Mouse (Mus musculus) CD4-positive, CD25-positive, alpha-beta regulatory T cell, adult 4 months (primary cell): ENCODE results near the gene Tspan17. TPM values are rescaled to one million over a fixed set of nuclear protein-coding genes. Genes with fewer than 3 reads are reported as not detected.
A peak's percentile ranks its signal among the peaks of the same experiment; 100 is the strongest.
"Not testable (repeated sequence)": the region's sequence is repeated elsewhere in the genome, so short reads cannot be mapped to it uniquely, and the experiment has no call there.

Source experiments
- ATAC-seq: one replicate; pipeline ENCODE4 v1.8.0; 2017
- polyA plus RNA-seq, 2 experiments: library from polyadenylated mRNA; unstranded; fragments of 100-300 nt; shearing (Covaris generic); gene quantifications; one replicate each; pipeline ENCODE4 v1.2.1; 2017

The Tspan17 gene
- polyA plus RNA-seq, 2 experiments from 2014 or later = 2.1 to 2.7 TPM

GRCm38 (mm10) chr13:54765281-54766191 lies 23.6 kb upstream of the Tspan17 start:
- ATAC-seq = no peak

GRCm38 (mm10) chr13:54766192-54766768 lies 22.9 kb upstream of the Tspan17 start, which contains the start of gene Sncb:
Gene Sncb (minus strand): TSS chr13:54766595.
- ATAC-seq = peak; percentile 74

DNA sequence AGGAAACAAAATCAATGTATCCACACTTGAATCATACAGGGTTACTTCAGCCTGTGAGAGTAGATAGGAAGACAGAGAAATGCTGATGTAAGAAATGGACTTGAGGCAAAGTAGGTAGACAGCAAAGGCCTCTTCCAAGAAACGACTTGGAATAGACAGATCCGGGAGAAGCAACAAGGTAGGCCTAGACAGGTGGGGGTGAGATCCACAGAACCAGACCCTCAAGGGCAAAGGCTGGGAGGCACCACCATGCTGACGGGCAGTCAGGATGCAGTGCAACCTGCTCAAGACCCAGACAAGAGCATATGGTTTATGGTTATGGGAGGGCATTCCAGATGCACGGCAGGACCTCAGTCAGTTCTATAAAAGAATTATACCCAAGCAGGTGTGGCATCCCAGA lies 22.2 kb upstream of the Tspan17 start:
- ATAC-seq = no peak

GRCm38 (mm10) chr13:54780592-54780991 lies 8.6 kb upstream of the Tspan17 start:
- no peak for ATAC-seq

DNA sequence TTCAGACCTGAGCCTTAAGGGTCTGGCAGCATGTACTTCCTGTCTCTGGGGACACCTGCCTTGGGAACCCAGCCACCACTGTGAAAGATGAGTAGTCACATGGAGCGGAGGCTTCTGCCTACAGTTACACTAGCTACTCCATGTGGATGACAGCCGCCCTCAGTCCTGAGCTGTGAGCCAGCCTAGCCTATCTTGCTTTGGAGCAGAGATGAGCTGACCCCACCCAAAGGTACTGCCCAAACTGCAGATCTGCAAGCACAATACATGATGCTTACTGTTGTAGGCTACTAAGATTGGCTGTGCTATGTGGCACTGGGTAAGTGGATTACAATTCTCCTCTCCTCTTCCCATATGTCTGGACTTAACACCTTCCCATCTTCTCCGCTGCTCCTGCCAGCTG lies 8.1 kb upstream of the Tspan17 start:
- no peak for ATAC-seq

- ATAC-seq = no peak
Measured at GRCm38 (mm10) chr13:54783235-54783634, 5.9 kb upstream of the Tspan17 start.

- ATAC-seq = no peak
Measured at GRCm38 (mm10) chr13:54783698-54784097, 5.5 kb upstream of the Tspan17 start, which contains the start of gene Eif4e1b. Gene Eif4e1b (plus strand): TSS chr13:54783998.

DNA sequence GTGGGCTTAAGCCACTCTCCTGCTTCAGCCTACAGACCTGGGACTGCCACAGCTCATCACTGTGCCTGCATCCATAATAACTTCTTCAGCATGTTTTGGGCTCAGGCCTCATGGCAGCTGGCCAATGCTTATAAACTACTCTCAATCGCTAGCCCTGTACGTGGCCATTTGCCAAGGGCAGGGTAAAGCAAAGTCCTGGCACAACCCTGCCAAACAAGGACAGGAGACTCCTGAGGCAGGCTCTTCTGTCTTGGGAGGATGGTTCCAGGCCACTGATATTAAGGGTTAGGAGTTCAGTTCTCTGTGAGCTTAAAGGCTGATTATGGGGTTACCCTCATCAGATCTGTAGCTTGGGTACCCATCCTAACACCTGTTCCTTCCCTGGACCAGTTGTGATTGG lies 1.6 kb upstream of the Tspan17 start:
- not testable (repeated sequence) for ATAC-seq

- ATAC-seq = peak; percentile 12
Measured at GRCm38 (mm10) chr13:54789561-54790397, 602 bp downstream of the Tspan17 start.

DNA sequence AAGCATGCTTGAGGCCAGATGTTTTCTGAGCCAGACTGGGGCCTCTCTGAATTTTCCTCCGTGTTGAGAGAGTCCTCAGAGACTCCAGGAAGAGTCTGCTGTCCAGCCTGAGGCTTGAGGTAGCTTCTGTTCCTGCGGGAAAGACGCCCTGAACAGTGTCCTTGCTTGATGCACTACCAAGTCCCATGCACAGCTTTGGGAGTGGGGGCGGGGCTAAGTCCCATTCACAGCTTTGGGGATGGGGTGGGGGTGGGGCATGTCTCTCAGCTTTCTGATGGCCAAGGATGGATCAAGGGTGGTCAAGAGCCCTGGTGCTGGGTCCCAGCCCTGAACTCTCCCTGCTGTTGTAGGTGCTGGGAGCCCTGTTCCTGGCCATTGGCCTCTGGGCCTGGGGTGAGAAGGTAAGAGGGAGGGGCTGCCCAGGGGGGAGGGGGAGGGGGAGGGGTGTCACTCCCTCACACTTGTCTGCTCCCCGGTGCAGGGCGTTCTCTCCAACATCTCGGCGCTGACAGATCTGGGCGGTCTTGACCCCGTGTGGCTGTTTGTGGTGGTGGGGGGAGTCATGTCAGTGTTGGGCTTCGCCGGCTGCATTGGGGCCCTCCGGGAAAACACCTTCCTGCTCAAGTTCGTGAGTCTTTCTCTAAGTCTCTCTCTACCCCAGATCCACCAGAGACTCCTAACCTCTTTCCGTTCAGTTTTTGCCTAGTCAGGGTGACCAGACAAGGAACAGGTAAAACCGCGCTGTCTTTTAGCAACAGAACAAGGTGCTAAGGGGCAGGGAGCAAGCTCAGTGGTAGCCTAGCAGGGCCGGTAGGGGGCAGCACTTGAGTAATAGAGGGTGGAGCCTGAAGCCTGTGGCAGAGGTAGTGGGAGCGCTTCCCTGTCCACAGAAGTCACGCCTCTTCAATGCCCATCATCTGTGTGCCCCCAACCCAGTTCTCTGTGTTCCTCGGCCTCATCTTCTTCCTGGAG lies 3.4 kb downstream of the Tspan17 start:
- ATAC-seq = no peak

- ATAC-seq = no peak
Measured at GRCm38 (mm10) chr13:54794002-54794577, 4.9 kb downstream of the Tspan17 start.

DNA sequence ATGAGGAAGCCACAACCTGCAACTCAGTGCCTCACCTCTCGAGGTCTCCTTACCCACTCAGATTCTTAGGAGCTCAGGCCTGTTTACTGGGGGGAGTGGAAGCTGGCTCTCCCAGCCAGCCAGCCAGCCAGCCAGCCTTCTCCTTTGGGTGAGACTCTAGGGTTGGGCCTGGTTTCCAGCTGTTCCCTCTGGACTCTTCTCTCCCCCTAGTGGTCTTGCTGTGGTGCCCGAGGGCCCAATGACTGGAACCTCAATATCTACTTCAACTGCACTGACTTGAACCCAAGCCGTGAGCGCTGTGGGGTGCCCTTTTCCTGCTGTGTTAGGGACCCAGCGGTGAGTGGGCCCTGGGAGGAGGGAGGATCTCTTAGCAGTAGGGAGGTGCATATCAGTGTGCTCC lies 5.7 kb downstream of the Tspan17 start:
- ATAC-seq = no peak

DNA sequence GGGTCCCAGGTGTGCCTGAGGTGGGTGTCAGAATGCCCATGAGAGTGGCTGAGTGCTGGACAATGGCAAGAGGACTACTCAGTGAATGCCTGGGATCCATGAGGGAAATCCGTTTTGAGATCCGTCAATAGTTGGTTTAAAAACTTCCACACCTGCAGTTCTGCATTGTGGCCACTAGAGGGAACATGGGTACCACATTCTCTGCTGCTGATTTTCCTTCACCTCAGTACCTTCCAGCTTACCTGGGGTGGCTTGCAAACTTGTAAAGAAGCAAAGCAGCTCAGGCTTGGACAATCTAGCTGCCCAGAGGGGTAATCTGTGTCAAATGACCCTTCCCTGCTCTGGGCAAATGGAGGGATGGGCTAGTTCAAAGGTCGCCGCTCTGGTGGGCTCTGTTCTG lies 8.2 kb downstream of the Tspan17 start:
- peak; percentile 37 for ATAC-seq

DNA sequence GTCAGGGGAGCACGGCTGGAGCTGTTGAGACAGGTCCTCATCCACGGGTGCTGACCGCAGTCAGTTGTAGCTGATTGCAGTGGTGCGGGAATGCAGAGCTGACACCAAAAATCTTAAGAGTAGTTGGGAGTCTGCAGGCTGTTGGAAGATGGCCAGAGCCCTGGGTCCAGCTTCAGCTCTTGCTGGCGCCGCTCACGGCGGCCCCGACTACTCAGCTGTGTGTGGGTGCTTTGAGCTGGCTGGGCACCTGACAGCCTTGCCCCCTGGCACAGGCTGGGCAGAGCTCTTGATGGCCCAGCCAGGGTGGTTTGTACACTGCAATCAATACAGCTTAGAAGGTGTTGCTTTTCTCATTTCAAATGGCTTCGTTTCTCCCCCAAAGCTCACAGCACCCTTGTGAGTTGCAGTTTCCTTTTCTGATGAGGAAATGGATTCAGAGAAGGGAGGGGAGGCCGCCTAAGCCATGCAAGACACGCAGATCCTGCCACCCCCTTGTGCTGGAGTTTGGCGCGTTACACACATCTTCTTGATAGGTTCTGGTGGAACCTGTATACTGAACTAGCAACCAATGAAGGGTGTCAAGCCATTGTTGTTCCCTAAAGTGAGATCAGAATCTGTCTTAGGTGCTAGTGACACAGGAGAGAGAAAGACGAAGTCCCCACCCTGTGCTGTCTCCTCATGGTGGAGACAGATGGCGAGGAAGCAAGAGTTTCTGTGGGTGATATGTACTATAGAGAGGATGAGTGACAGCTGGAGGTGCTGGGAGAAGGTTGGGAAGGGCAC lies 8.9 kb downstream of the Tspan17 start:
- no peak for ATAC-seq

DNA sequence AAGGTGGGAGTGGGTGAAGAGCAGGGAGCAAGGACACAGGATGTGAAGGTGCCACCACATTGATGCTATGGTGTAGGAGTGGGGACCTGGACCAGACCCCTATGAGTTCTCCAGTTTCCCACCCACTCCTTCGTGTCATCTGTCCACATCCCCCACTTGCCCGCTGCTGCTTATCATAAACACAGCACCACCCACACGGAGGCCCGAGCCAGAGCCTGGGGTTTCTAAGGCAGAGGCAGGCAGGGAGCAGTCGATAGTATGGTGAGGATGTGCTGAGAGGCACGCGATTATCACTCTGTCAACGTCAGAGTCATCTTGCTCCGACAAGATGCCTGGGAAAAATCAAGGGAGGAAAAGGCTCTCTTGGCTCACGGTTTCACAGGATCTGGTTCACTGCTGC lies 9.6 kb downstream of the Tspan17 start:
- ATAC-seq = no peak

DNA sequence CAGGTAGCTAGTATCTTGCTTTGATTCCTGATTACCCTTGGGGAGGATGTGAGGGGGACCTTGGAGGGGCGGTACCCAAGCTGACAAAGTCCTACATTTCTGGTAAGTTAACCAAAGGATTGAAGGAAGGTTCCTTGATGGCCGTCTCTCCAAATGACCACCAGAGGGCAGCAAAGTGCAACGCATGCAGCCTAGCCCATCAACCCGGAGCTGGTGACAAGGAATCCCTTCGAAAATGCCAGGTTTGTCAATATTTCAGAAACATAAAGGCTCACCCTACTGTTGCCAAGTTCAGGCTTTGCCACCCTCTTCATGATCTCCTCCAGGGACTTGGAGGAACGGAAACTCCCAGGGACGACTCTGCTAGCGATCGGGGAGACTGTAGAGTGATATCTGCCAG lies 10.5 kb downstream of the Tspan17 start:
- peak; percentile 63 for ATAC-seq

DNA sequence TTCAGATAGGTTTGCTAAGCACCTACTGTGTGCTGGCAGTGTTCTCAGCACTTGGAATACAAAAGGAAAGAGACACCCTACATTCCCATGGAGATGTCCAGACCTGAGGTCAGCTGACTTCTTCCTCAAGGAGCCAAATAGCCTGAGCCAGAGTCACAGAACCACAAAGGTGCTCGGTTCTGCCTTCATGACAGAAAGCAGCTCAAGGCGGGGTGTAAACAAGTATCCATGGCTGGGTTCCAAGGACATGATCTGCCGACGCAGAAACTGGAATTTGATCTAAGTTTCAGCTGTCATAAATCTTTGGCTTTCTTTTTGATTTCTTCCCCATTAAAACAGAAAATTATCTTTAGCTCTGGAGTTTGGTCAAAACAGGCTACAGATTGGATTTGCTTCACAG lies 11.0 kb downstream of the Tspan17 start:
- no peak for ATAC-seq

- no peak for ATAC-seq
Measured at GRCm38 (mm10) chr13:54803010-54803409, 13.8 kb downstream of the Tspan17 start.

DNA sequence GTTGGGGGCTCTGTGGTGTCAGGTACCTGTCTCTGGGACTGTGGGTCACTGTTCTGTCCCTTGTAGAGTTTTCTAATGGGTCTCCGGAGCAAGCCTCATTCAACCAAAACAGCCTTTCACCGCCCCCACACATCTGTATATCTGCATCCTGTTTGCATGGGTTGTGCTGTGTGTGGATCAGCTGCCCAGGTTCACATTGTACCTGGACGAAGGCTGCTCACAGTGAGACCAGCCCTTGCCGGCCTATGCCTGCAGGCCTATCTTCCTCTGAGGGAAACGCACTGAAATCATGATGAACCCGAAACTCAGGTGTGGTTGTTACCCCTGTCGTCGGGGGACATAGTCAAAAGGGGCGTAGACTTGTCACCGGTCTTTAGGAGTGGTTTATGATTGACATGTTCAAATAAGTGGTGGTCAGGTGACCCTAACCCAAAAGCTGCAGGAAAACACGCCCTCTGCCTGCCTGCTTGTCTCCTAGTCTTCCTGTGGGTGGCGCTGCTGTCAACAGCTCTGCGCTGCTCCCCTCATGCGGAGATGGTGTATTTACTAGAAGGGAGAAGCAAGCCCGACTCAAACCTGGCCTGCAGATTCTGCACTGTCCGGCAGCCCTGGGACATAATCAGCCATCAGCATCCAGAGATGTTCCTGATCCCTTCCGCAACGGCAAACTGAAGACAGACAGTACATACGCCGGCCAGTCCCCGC lies 16.1 kb downstream of the Tspan17 start:
- no peak for ATAC-seq

DNA sequence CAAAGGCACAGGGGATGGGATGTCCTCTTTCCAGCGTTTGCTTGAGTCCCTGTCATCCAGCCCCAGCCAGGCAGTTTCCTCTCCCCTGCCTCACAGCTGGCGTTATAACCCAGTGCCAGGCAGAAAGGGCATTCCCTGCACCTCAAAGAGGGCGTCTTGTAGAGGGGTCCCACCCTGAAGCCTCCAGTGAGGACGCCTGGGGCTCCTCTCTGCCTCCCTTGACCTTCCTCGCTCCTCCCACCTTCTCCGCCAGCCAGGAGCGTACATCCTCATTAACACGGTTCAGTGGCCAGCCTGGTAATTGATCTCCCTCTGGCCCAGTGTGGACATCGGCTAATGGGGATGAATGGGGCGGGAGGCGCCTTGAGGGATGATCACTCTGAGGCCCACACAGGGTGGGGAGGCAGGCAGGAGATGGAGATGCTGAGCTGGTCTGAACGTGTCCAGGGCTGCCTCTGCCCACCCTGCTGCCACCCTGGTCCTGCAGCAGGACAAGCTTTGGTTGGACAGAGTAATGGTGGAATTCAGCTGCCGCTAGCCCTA lies 17.3 kb downstream of the Tspan17 start:
- no peak for ATAC-seq
